Mouse (Mus musculus) T-helper 1 cell (primary cell): ENCODE measurements around the gene Nlrp9b.
"Not testable (repeated sequence)": the region's sequence is repeated elsewhere in the genome, so short reads cannot be mapped to it uniquely, and the experiment has no call there.

Experiments
- in situ Hi-C: fragments of 300-600 bp; cut with MboI, MseI; formaldehyde crosslinking; loops from one replicate; pipeline ENCODE4 v1.15.1; 2025; ENCODE audit warnings: high pct_unique_total_duplicates

Gene Nlrp9b

DNA sequence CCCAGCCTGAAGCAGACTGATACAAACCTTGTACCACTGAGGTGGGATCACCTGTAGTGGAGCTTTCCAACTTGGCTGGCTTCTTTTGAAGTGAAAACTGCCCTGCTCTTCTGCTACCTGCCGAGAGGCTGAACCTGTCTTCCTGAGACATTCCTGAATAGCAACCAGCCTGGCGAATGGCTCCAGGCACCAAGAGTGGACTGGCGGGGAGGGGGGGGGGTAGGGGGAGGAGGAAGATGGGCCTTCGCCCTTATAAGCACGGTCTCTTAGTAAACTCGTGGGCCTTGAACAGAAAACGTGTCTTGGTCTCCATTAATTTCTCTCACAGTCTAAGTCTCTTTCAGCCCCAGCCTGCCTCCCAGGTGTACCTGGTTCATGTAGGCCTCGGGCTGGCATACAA, at the start of gene Nlrp9b:
Gene Nlrp9b, plus strand, starts transcription at position 301 of the 400 bp plus-strand sequence.
- in situ Hi-C loops = not testable (repeated sequence)

GRCm38 (mm10) chr7:19944709-19945108, 46.6 kb upstream of the Nlrp9b start:
- in situ Hi-C loops = loop anchor here (25.0 kb wide), 1 partner anchor 932 kb away; the partner anchor contains the start of genes Foxa3, Irf2bp1 and Sympk

DNA sequence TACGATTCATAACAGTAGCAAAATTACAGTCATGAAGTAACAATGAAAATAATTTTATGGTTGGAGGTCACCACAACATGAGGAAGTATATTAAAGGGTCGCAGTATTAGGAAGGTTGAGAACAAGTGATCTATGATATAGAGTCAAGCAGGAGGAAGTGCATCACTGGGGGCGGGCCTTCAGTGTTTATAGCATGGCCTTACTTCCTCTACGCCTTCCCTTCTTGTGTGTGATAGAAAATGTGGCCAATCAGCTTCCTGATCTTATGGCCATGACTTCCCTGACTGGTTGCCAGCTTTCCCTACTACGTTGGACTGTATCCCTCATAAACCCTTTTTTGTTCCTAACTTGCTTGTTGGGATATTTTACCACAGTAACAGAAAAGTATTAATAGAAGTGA, 46.1 kb upstream of the Nlrp9b start:
- in situ Hi-C loops = loop anchor here (25.0 kb wide), 1 partner anchor 933 kb away; the partner anchor contains the start of genes Foxa3, Irf2bp1 and Sympk

- in situ Hi-C loops = loop anchor here (25.0 kb wide), 1 partner anchor 934 kb away; the partner anchor contains the start of genes Foxa3, Irf2bp1 and Sympk
Measured at GRCm38 (mm10) chr7:19945821-19946515, 45.3 kb upstream of the Nlrp9b start.

- in situ Hi-C loops = loop anchor here (25.0 kb wide), 1 partner anchor 937 kb away; the partner anchor contains the start of genes Foxa3, Irf2bp1 and Sympk
Measured at GRCm38 (mm10) chr7:19948956-19949355, 42.3 kb upstream of the Nlrp9b start.

GRCm38 (mm10) chr7:19949996-19950395, 41.3 kb upstream of the Nlrp9b start:
- in situ Hi-C loops = loop anchor here (25.0 kb wide), 1 partner anchor 938 kb away; the partner anchor contains the start of genes Foxa3, Irf2bp1 and Sympk

GRCm38 (mm10) chr7:19950589-19950988, 40.7 kb upstream of the Nlrp9b start, which contains the start of gene Igsf23:
Gene Igsf23, minus strand, starts transcription at chr7:19950756.
- in situ Hi-C loops = no loop called here

DNA sequence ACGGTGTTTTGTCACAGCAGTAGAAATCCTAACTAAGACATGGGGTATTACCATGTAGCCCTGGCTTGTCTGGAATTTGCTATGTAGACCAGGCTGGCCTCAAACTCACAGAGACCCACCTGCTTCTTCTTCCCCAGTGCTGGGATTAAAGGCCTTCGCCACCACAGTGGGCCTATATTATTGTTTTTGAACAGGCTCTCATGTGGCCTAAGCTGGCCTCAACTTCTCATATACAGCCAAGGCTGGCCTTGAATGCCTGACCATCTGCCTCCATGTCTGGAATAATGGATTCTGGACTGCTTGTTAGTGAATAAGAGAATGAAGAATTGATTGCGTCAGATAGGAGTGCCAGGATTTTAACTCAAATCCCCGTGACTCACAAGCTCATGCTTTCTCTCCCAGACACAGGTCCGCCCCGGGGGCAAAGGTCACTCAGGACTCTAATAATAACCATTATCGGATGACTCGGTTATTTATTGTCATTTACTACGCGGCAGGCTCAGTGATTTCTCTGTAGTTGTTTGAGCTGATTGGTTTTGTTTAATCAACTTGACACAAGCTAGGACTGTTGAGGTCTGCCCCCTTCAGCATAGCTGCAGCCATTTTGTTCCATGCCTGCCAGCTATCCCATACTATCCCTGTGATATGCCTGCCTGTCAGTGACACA, 38.8 kb upstream of the Nlrp9b start:
- in situ Hi-C loops = no loop called here

- in situ Hi-C loops = no loop called here
Measured at GRCm38 (mm10) chr7:19953054-19953453, 38.2 kb upstream of the Nlrp9b start.

DNA sequence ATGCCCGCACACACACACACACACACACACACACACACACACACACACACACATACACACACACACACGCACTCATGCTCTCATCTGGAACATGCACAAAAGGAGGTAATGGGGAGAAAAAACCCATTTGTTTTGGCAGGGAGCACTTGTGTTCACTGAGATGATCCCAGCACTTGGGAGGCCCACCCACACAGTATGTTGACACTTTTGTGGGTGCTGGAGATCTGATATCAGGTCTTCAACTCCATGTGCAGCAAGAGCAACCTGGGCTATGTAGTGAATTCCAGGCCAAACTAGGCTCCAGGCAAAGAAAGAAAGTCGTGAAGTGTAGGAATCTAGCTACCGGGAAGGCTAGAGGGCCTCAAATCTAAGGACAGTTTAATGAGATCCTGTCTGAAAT, 35.4 kb upstream of the Nlrp9b start:
- in situ Hi-C loops = loop anchor here (5.0 kb wide), 1 partner anchor 44 kb away; no protein-coding TSS in a partner anchor

DNA sequence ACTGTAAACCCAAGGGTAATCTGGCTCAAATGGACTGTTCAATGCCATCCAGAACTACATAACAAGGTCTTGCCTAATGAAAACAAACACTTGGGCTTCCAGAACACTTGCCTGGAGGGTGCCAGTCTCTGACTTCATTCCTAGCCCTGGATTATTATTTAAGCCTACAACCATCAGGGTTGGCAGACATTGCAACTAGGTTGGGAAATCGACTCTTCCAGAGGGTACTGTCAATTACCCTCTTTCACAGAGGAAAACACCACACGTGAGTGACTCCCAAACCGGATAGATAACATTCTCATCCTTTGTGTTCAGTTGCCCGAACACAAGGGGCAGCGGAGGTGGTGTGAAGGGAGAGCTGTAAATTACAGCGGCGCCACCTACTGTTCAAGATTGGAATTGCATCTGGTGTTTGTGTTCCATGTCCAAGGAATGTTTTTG, 34.9 kb upstream of the Nlrp9b start:
- in situ Hi-C loops = loop anchor here (5.0 kb wide), 1 partner anchor 44 kb away; no protein-coding TSS in a partner anchor

- in situ Hi-C loops = no loop called here
Measured at GRCm38 (mm10) chr7:19962423-19962822, 28.8 kb upstream of the Nlrp9b start.

GRCm38 (mm10) chr7:19964985-19965579, 26.2 kb upstream of the Nlrp9b start, which contains the start of gene Ceacam20:
Gene Ceacam20, plus strand, starts transcription at chr7:19965412.
- in situ Hi-C loops = no loop called here

GRCm38 (mm10) chr7:19969106-19969505, 22.2 kb upstream of the Nlrp9b start:
- in situ Hi-C loops = no loop called here

GRCm38 (mm10) chr7:19969541-19970090, 21.6 kb upstream of the Nlrp9b start:
- in situ Hi-C loops = no loop called here

DNA sequence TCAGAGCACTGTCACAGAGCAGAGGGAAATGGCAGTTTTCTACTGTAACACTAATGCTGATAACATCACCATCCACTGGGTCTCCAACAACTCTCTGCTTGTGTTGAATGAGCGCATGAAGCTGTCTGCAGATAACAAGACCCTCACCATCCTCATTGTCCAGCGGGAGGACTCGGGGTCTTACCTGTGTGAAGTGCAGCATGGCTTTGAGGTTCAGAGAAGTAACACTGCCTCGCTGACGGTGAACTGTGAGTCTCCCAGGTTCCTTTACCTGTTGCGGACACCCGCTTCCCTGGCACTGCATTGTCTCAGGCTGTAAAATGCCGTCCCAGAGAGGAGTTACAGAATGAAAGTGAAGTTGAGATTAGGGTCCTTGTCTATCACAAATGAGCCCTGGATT, 21.1 kb upstream of the Nlrp9b start:
- in situ Hi-C loops = no loop called here

DNA sequence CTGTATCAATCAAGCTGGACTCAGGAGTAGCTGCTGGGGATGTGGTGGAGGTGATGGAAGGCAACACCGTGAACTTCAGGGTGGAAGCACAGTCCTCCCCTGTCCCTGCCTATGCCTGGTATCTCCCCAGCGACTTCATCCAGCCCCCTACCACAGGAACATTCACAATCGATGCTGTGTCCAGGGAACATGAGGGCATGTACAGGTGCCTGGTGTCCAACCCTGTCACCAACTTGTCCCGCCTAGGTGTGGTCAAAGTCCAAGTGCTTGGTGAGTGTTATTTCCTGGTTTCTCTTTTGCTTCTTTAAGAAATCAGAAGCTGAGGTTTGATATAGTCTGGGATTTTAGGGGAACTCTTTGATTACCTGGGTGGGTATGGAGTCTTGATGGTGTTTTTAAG, 19.7 kb upstream of the Nlrp9b start:
- in situ Hi-C loops = no loop called here

DNA sequence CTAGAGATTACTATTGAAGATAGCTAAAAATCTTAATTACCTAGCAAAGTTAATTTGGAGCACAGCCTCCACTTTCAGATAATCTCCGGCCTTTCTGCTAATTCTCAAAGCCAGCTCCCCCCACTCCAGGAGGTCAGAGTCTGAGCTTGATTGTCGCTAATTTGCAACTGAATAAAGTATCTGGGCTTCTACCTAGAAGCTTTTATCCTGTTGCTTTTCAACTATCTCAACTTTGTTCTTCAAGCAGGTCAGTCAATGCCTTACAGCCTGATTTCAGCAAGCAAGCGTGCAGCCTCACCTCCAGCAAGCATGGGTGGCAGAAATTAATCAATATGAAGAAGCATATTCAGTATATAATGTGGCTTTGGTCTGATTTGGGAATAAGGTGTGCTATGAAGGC, 5.5 kb downstream of the Nlrp9b start:
- in situ Hi-C loops = not testable (repeated sequence)

- in situ Hi-C loops = no loop called here
Measured at GRCm38 (mm10) chr7:20009987-20010386, 18.7 kb downstream of the Nlrp9b start.

DNA sequence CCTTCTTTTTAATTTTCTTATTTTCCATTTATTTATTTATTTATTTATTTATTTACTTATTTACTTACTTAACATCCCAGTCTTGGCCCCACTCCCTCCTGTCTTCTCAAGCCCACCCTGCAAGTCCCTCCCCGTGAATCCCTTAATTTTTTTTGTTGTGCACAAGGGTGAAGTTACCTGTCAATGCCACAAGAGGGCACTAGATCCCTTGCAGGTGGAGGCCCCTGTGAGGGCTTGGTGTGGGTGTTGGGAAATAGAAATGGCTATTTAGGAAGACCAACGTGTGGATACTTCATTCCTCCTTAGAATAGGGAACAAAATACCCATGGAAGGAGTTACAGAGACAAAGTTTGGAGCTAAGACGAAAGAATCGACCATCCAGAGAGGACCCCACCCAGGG, 72.8 kb downstream of the Nlrp9b start:
- in situ Hi-C loops = loop anchor here (10.0 to 25.0 kb wide), 4 partner anchors 1173 to 1648 kb away; partner anchors contain the start of gene Vmn1r132

DNA sequence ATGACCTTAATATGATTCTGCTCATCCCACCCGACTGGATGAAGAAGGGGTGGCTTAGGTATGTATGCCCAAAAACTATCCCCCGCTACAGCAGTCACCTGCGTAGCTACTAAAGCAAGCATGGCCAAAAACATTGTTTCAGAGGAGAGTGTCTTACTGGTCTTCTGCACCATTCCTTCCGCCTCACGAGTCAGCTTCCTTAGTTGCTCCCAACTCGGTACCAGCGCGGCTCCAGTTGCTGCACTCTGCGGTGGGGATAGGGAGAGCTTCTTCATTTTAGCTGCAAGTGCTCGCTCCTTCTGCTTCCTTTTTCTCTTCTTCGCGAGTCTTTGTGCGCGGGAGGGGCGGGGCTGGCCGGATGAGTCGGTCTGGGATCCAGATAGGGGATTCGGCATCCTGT, 86.9 kb downstream of the Nlrp9b start:
- in situ Hi-C loops = not testable (repeated sequence)

- in situ Hi-C loops = not testable (repeated sequence)
Measured at GRCm38 (mm10) chr7:20099380-20099779, 108.1 kb downstream of the Nlrp9b start, which contains the start of gene Vmn1r91. Gene Vmn1r91, plus strand, starts transcription at chr7:20099680.
